Mouse (Mus musculus): ENCODE data around the gene Aoc1. TPM values are rescaled to one million over a fixed set of nuclear protein-coding genes. Genes with fewer than 3 reads are reported as not detected.
A peak's percentile ranks its signal among the peaks of the same experiment; 100 is the strongest.

The Aoc1 gene
- total and polyA plus RNA-seq, 2 experiments from 2014 or later = 0.11 to 0.42 TPM

GRCm38 (mm10) chr6:48903437-48903836, 30.7 kb downstream of the Aoc1 start:
- no peaks in the 10 kb centered on the region for H3K27me3 ChIP-seq (ENCODE audit: insufficient read depth, low read length)
- no peaks in the 10 kb centered on the region for H3K4me1 ChIP-seq (ENCODE audit: insufficient read depth, low read length)
- ATAC-seq (no peak), DNase-seq (ENCODE audit: low spot score) (no peak)
- no peaks in the 10 kb centered on the region for H3K36me3 ChIP-seq (ENCODE audit: insufficient read depth, low read length)
- no peak for TF ChIP-seq CTCF (IDR thresholded peaks at IDR 0.05; ENCODE audit: low read depth)
- no peak overlapping the region for H3K4me2 ChIP-seq (ENCODE audit: low read depth, low read length)
- no peak overlapping the region for H3K27ac ChIP-seq
- 69% methylated on average over 4 of the region's 4 CpGs for WGBS
- H3K4me3 ChIP-seq (ENCODE audit: low read length) = no peak overlapping the region
- H3K9ac ChIP-seq (replicated peaks; ENCODE audit: low read length) = no peak overlapping the region
- H3K9me3 ChIP-seq (ENCODE audit: low read length) = no peaks in the 10 kb centered on the region

GRCm38 (mm10) chr6:48905606-48906005, 32.9 kb downstream of the Aoc1 start:
- no peak for DNase-seq (ENCODE audit: low spot score)
- WGBS = 91% methylated on average over 13 of the region's 13 CpGs
- no peak for ATAC-seq

DNA sequence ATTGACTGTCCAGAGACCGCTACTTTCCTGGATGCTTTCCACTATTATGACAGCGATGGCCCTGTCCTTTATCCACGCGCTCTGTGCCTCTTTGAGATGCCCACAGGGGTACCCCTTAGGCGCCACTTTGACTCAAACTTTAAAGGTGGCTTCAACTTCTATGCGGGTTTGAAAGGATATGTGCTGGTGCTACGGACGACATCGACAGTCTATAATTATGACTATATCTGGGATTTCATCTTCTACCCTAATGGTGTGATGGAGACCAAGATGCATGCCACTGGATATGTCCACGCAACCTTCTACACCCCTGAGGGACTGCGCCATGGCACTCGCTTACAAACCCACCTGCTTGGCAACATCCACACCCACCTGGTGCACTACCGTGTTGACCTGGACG, 33.7 kb downstream of the Aoc1 start:
- H3K36me3 ChIP-seq (ENCODE audit: insufficient read depth, low read length) = no peaks in the 10 kb centered on the region
- H3K27ac ChIP-seq = no peak overlapping the region
- no peak for DNase-seq (ENCODE audit: low spot score)
- no peak overlapping the region for H3K4me2 ChIP-seq (ENCODE audit: low read depth, low read length)
- H3K4me1 ChIP-seq (ENCODE audit: insufficient read depth, low read length) = no peaks in the 10 kb centered on the region
- ATAC-seq = no peak
- no peaks in the 10 kb centered on the region for H3K27me3 ChIP-seq (ENCODE audit: insufficient read depth, low read length)
- H3K9ac ChIP-seq (replicated peaks; ENCODE audit: low read length) = no peak overlapping the region
- WGBS = 92% methylated on average over 14 of the region's 14 CpGs
- H3K9me3 ChIP-seq (ENCODE audit: low read length) = no peaks in the 10 kb centered on the region
- no peak for TF ChIP-seq CTCF (IDR thresholded peaks at IDR 0.05; ENCODE audit: low read depth)
- H3K4me3 ChIP-seq (ENCODE audit: low read length) = no peak overlapping the region

More at GRCm38 (mm10) chr6:48905606-48906005, 32.9 kb downstream of the Aoc1 start:
- H3K9me3 ChIP-seq (ENCODE audit: low read length) = no peaks in the 10 kb centered on the region
- H3K36me3 ChIP-seq (ENCODE audit: insufficient read depth, low read length) = no peaks in the 10 kb centered on the region
- no peaks in the 10 kb centered on the region for H3K27me3 ChIP-seq (ENCODE audit: insufficient read depth, low read length)
- H3K4me2 ChIP-seq (ENCODE audit: low read depth, low read length) = no peak overlapping the region
- H3K9ac ChIP-seq (replicated peaks; ENCODE audit: low read length) = no peak overlapping the region
- no peaks in the 10 kb centered on the region for H3K4me1 ChIP-seq (ENCODE audit: insufficient read depth, low read length)
- H3K27ac ChIP-seq = no peak overlapping the region
- no peak overlapping the region for H3K4me3 ChIP-seq (ENCODE audit: low read length)
- no peak for TF ChIP-seq CTCF (IDR thresholded peaks at IDR 0.05; ENCODE audit: low read depth)

DNA sequence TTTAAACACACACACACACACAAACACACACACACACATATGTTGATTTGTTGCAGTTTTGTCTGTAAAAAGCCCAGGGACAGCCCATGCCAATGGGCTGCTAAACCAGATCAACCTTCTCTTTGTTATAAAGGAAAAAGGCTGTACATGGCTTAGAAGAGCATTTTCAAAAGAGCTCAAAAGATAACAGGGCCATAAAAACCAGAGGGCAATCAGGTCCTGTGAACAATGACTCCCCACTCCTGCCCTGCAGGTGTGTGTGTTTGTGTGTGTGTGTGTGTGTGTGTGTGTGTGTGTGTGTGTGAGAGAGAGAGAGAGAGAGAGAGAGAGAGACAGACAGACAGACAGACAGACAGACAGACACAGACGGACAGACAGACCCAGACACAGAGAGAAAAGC, 36.5 kb downstream of the Aoc1 start:
- no peak for ATAC-seq
- Histone ChIP-seq H3K4me3 (ENCODE audit: low read length) (no peak overlapping the region), H3K4me2 (ENCODE audit: low read depth, low read length) (no peak overlapping the region), H3K27ac (no peak overlapping the region), H3K36me3 (ENCODE audit: insufficient read depth, low read length) (no peaks in the 10 kb centered on the region), H3K4me1 (ENCODE audit: insufficient read depth, low read length) (no peaks in the 10 kb centered on the region), H3K9ac (replicated peaks; ENCODE audit: low read length) (no peak overlapping the region), H3K27me3 (ENCODE audit: insufficient read depth, low read length) (no peaks in the 10 kb centered on the region), H3K9me3 (ENCODE audit: low read length) (no peaks in the 10 kb centered on the region)
- DNase-seq (ENCODE audit: low spot score) = no peak
- WGBS = 100% methylated on average over 1 of the region's 1 CpGs
- no peak for TF ChIP-seq CTCF (IDR thresholded peaks at IDR 0.05; ENCODE audit: low read depth)

- Histone ChIP-seq H3K27me3 (ENCODE audit: insufficient read depth, low read length) (no peaks in the 10 kb centered on the region), H3K4me1 (ENCODE audit: insufficient read depth, low read length) (no peaks in the 10 kb centered on the region), H3K4me2 (ENCODE audit: low read depth, low read length) (no peak overlapping the region), H3K9ac (replicated peaks; ENCODE audit: low read length) (no peak overlapping the region), H3K9me3 (ENCODE audit: low read length) (no peaks in the 10 kb centered on the region), H3K27ac (no peak overlapping the region), H3K36me3 (ENCODE audit: insufficient read depth, low read length) (no peaks in the 10 kb centered on the region), H3K4me3 (ENCODE audit: low read length) (no peak overlapping the region)
- TF ChIP-seq CTCF (IDR thresholded peaks at IDR 0.05; ENCODE audit: low read depth) = peak; percentile 35; the same call in 1 of the 2 replicates
- DNase-seq (ENCODE audit: low spot score) = peak; percentile 12
- ATAC-seq = no peak
- WGBS = 30% methylated on average over 3 of the region's 3 CpGs
Measured at GRCm38 (mm10) chr6:48912033-48912432, 39.3 kb downstream of the Aoc1 start.

DNA sequence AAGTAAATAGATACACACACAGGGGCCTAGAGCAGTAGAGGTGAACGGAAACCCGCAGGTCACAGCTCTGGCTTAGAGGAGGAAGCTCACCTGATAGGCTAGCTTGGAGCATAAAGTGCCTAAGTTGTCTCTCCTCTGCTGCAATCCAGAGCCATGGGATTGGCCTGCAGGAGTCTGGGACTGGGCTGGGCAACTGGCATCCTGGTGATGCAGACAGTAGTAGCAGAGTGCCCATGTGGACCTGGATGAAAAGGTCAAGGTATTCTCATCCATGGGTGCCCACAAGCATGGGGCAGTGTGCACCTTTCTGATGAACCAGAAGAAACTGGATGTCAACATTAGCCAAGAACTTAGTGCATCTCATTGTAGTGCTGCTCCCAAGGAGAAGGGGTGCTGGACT, 40.9 kb downstream of the Aoc1 start:
- no peak for TF ChIP-seq CTCF (IDR thresholded peaks at IDR 0.05; ENCODE audit: low read depth)
- H3K4me3 ChIP-seq (ENCODE audit: low read length) = no peak overlapping the region
- no peaks in the 10 kb centered on the region for H3K27me3 ChIP-seq (ENCODE audit: insufficient read depth, low read length)
- H3K9me3 ChIP-seq (ENCODE audit: low read length) = no peaks in the 10 kb centered on the region
- H3K4me1 ChIP-seq (ENCODE audit: insufficient read depth, low read length) = no peaks in the 10 kb centered on the region
- ATAC-seq = no peak
- no peak for DNase-seq (ENCODE audit: low spot score)
- H3K36me3 ChIP-seq (ENCODE audit: insufficient read depth, low read length) = no peaks in the 10 kb centered on the region
- H3K9ac ChIP-seq (replicated peaks; ENCODE audit: low read length) = no peak overlapping the region
- no peak overlapping the region for H3K27ac ChIP-seq
- no peak overlapping the region for H3K4me2 ChIP-seq (ENCODE audit: low read depth, low read length)
- 98% methylated on average over 2 of the region's 2 CpGs for WGBS

GRCm38 (mm10) chr6:48929595-48929994, 56.9 kb downstream of the Aoc1 start, which contains the start of gene 1600015I10Rik:
1600015I10Rik (plus strand) TSS chr6:48929895.
- Histone ChIP-seq H3K4me1 (ENCODE audit: insufficient read depth, low read length) (no peaks in the 10 kb centered on the region), H3K9me3 (ENCODE audit: low read length) (no peaks in the 10 kb centered on the region), H3K36me3 (ENCODE audit: insufficient read depth, low read length) (no peaks in the 10 kb centered on the region), H3K27ac (no peak within 1 kb of the TSS), H3K27me3 (ENCODE audit: insufficient read depth, low read length) (no peaks in the 10 kb centered on the region), H3K4me3 (ENCODE audit: low read length) (no peak within 1 kb of the TSS), H3K9ac (replicated peaks; ENCODE audit: low read length) (no peak within 1 kb of the TSS), H3K4me2 (ENCODE audit: low read depth, low read length) (no peak within 1 kb of the TSS)
- 89% methylated on average over 5 of the region's 5 CpGs for WGBS
- DNase-seq (ENCODE audit: low spot score) (no peak), ATAC-seq (no peak)
- TF ChIP-seq CTCF (IDR thresholded peaks at IDR 0.05; ENCODE audit: low read depth) = no peak
